8 mouse cellular contexts compared by ENCODE assay signal in genomic region chr6:81966068-81966544, GRCm38 (mm10). TPM values are rescaled to one million over a fixed set of nuclear protein-coding genes. Genes with fewer than 3 reads are reported as not detected.
DNase-seq lines count a peak whose midpoint lies in the region; ATAC-seq and TF ChIP-seq lines count a peak whose summit lies in the region.

No protein-coding gene starts in this region.

- intact Hi-C loops in left cerebral cortex, adult 2 months (cut with DNase I) = no loop called here
- intact Hi-C loops in left cerebral cortex, postnatal 14 days (cut with DNase I) = no loop called here

- H3K4me3 ChIP-seq in left cerebral cortex, adult 2 months = peak overlapping the region; percentile 97
- peak overlapping the region; percentile 75 for H3K4me3 ChIP-seq in embryonic facial prominence, embryonic 14.5 days (ENCODE audit: low read depth, low read length)
- peak overlapping the region; percentile 85 for H3K4me3 ChIP-seq in intestine, embryonic 14.5 days (ENCODE audit: low read depth, low read length)
- H3K4me3 ChIP-seq in myocyte = peak overlapping the region; percentile 75

- TF ChIP-seq CTCF in left cerebral cortex, adult 2 months (IDR thresholded peaks at IDR 0.05) = no peak

- no peak for TF ChIP-seq POLR2A in myocyte (IDR thresholded peaks at IDR 0.05; ENCODE audit: insufficient read length, low read depth)

- peaks cover 27% of the 10 kb centered on the region for H3K36me3 ChIP-seq in embryonic facial prominence, embryonic 14.5 days (ENCODE audit: control insufficient read depth, insufficient read depth, low read length)
- peaks cover 30% of the 10 kb centered on the region for H3K36me3 ChIP-seq in intestine, embryonic 14.5 days (ENCODE audit: control insufficient read depth, insufficient read depth, low read length)
- H3K36me3 ChIP-seq in myocyte (ENCODE audit: control insufficient read depth, insufficient read depth) = peaks cover 13% of the 10 kb centered on the region

- WGBS in embryonic facial prominence, embryonic 14.5 days = 32% methylated on average over 2 of the region's 2 CpGs
- WGBS in intestine, embryonic 14.5 days = 42% methylated on average over 2 of the region's 2 CpGs

- DNase-seq in left cerebral cortex, adult 2 months (ENCODE audit: extremely low spot score in 1 of 2, low spot score in 2 of 2) = no peak
- DNase-seq in left cerebral cortex, postnatal 14 days (ENCODE audit: low spot score in 2 of 2) = no peak
- DNase-seq in embryonic facial prominence, embryonic 14.5 days (ENCODE audit: low spot score) = no peak
- DNase-seq in intestine, embryonic 14.5 days (ENCODE audit: low spot score) = no peak
- DNase-seq in adrenal gland, adult (ENCODE audit: inconsistent age in 2 of 2, low spot score in 1 of 2) = no peak
- DNase-seq in adrenal gland, adult 2 months = no peak
- DNase-seq in adipocyte (ENCODE audit: low spot score) = no peak

- peak overlapping the region; percentile 71 for H3K4me2 ChIP-seq in embryonic facial prominence, embryonic 14.5 days (ENCODE audit: low read depth, low read length)
- peak overlapping the region; percentile 74 for H3K4me2 ChIP-seq in intestine, embryonic 14.5 days (ENCODE audit: low read length)
- peak overlapping the region; percentile 64 for H3K4me2 ChIP-seq in myocyte (ENCODE audit: low read depth)

- H3K79me2 ChIP-seq in myocyte (ENCODE audit: control insufficient read depth, insufficient read depth) = peaks cover 9% of the 10 kb centered on the region

- H3ac ChIP-seq in myocyte (ENCODE audit: control insufficient read depth, insufficient read length) = peak overlapping the region; percentile 28

- no peaks in the 10 kb centered on the region for H3K27me3 ChIP-seq in embryonic facial prominence, embryonic 14.5 days (replicated peaks; ENCODE audit: control insufficient read depth, insufficient read depth, low read length)
- no peaks in the 10 kb centered on the region for H3K27me3 ChIP-seq in intestine, embryonic 14.5 days (replicated peaks; ENCODE audit: control insufficient read depth, insufficient read depth, low read length)
- no peaks in the 10 kb centered on the region for H3K27me3 ChIP-seq in myocyte (ENCODE audit: control insufficient read depth, insufficient read depth, insufficient read length)

- peak overlapping the region; percentile 75; the same call in 1 of the 2 replicates for H3K9ac ChIP-seq in embryonic facial prominence, embryonic 14.5 days (ENCODE audit: low read depth, low read length)
- no peak overlapping the region for H3K9ac ChIP-seq in intestine, embryonic 14.5 days (ENCODE audit: low read length)

- no peak overlapping the region for H3K27ac ChIP-seq in left cerebral cortex, adult 2 months
- H3K27ac ChIP-seq in embryonic facial prominence, embryonic 14.5 days (replicated peaks; ENCODE audit: low read depth, low read length) = no peak overlapping the region
- H3K27ac ChIP-seq in intestine, embryonic 14.5 days (ENCODE audit: low read depth) = no peak overlapping the region

- 0 out of 2 replicates have a peak, but pooled peaks cover 7% of the 10 kb centered on the region for H3K4me1 ChIP-seq in embryonic facial prominence, embryonic 14.5 days (ENCODE audit: control insufficient read depth, insufficient read depth, low read length)
- H3K4me1 ChIP-seq in intestine, embryonic 14.5 days (replicated peaks; ENCODE audit: control insufficient read depth, insufficient read depth, low read length) = peaks cover 8% of the 10 kb centered on the region

- H3K9me3 ChIP-seq in embryonic facial prominence, embryonic 14.5 days (ENCODE audit: control insufficient read depth, low read length) = no peaks in the 10 kb centered on the region
- H3K9me3 ChIP-seq in intestine, embryonic 14.5 days (ENCODE audit: control insufficient read depth, low read length) = no peaks in the 10 kb centered on the region

- ATAC-seq in embryonic facial prominence, embryonic 14.5 days (ENCODE audit: low read depth) = no peak; the same call in 1 of the 2 replicates
- no peak; the same call in 1 of the 2 replicates for ATAC-seq in intestine, embryonic 14.5 days (replicated peaks; ENCODE audit: low FRiP score, low TSS enrichment, low read depth)

TF ChIP-seq in myocyte, 11 proteins besides CTCF, POLR2A, EP300 and RAD21:
- TF ChIP-seq MAX (IDR thresholded peaks at IDR 0.05; ENCODE audit: low read depth) (no peak), TCF3 (IDR thresholded peaks at IDR 0.05; ENCODE audit: insufficient read length, low read depth) (no peak), CEBPB (IDR thresholded peaks at IDR 0.05; ENCODE audit: insufficient read depth, poor library complexity, severe bottlenecking) (no peak), TCF12 (IDR thresholded peaks at IDR 0.05; ENCODE audit: insufficient read depth, poor library complexity, severe bottlenecking) (no peak), MYOG (IDR thresholded peaks at IDR 0.05; ENCODE audit: control insufficient read depth in 1 of 3, insufficient read depth in 1 of 3, insufficient read length in 2 of 3, low read depth in 2 of 3) (no peak), SRF (IDR thresholded peaks at IDR 0.05; ENCODE audit: control insufficient read depth, insufficient read length, low read depth) (no peak), USF1 (IDR thresholded peaks at IDR 0.05; ENCODE audit: low read depth) (no peak), MYOD1 (IDR thresholded peaks at IDR 0.05; ENCODE audit: control insufficient read depth in 1 of 3, insufficient read length in 2 of 3, low read depth in 2 of 3) (no peak), E2F4 (IDR thresholded peaks at IDR 0.05; ENCODE audit: insufficient read depth) (no peak), REST (IDR thresholded peaks at IDR 0.05; ENCODE audit: insufficient read depth, insufficient read length) (no peak), POLR2AphosphoS2 (IDR thresholded peaks at IDR 0.05; ENCODE audit: insufficient read length, low read depth) (no peak)
TF ChIP-seq in myocyte: peak in this region for 0.

RNA-seq across cellular contexts. Expression of gene Mrpl19, which starts 0.3 kb away (rescaled TPM):
- total RNA-seq in left cerebral cortex, adult 2 months (2021) = 10 to 100 TPM; 30.4 to 35.0 TPM
- 10 to 100 TPM; 28.0 to 32.2 TPM for total RNA-seq in left cerebral cortex, postnatal 14 days (2021)
- 32.9 and 37.6 TPM in 2 replicates for polyA plus RNA-seq in embryonic facial prominence, embryonic 14.5 days (2014; fragmentation: Nextera tagmentation; extraction: Ambion mirVana)
- 61.2 and 73.7 TPM in 2 replicates for polyA plus RNA-seq in intestine, embryonic 14.5 days (2014; fragmentation: Nextera tagmentation; extraction: Ambion mirVana)
- polyA plus RNA-seq in myocyte (2012; fragmentation: generic; extraction: Trizol) = 14.2 TPM
- 10 to 100 TPM; 31.2 to 42.8 TPM for total RNA-seq in adrenal gland, adult 2 months (2021)
- polyA plus RNA-seq in adrenal gland, adult 2 months (2012; rRNA removed) = 5.2 and 5.8 TPM in 2 replicates

RNA-seq across cellular contexts. Expression of gene Gcfc2, which starts 42.6 kb away (rescaled TPM):
- total RNA-seq in left cerebral cortex, adult 2 months (2021) = 10 to 100 TPM in 1 of 2 experiments, 1 to 10 TPM in 1; 9.6 to 11.3 TPM
- total RNA-seq in left cerebral cortex, postnatal 14 days (2021) = 10 to 100 TPM in 1 of 2 experiments, 1 to 10 TPM in 1; 8.9 to 12.1 TPM
- 10.4 and 11.5 TPM in 2 replicates for polyA plus RNA-seq in embryonic facial prominence, embryonic 14.5 days (2014; fragmentation: Nextera tagmentation; extraction: Ambion mirVana)
- 12.8 and 13.8 TPM in 2 replicates for polyA plus RNA-seq in intestine, embryonic 14.5 days (2014; fragmentation: Nextera tagmentation; extraction: Ambion mirVana)
- polyA plus RNA-seq in myocyte (2012; fragmentation: generic; extraction: Trizol) = 0.88 TPM
- total RNA-seq in adrenal gland, adult 2 months (2021) = 1 to 10 TPM; 6.7 to 8.0 TPM
- 1.8 and 1.9 TPM in 2 replicates for polyA plus RNA-seq in adrenal gland, adult 2 months (2012; rRNA removed)
